ENCODE assay signal across 17 mouse cellular contexts in the genomic region with DNA sequence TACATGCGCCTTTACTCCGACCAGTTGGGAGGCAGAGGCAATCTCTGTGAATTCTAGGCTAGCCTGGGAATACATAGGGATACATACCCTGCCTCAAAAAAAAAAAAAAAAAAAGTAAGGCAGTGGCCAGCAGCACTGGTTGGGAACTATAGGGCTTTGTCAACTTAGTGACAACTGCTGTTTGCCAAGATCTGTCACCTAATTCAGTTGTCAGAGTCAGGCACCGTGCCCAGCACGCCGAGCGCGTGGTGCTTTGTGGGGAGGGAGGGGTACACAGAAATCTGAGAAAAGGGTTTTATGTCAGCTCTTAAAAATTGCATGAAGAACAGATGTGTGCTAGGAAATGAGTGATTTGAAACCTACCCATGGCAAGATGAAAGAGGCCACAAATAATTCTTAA. TPM values are rescaled to one million over a fixed set of nuclear protein-coding genes. Genes with fewer than 3 reads are reported as not detected.
DNase-seq lines count a peak whose midpoint lies in the region; ATAC-seq and TF ChIP-seq lines count a peak whose summit lies in the region.
"Had no signal": no experiment of that assay in that cellular context is flagged by ENCODE, and none has a peak within 500 bp of the region (broad histone marks: within the 10 kb centered on the region; RNA-seq: fewer than 3 reads in every experiment).

No protein-coding gene starts in this region.

- no peak for ATAC-seq in embryonic facial prominence, embryonic 14.5 days (ENCODE audit: low read depth)
- no peak for ATAC-seq in midbrain, embryonic 14.5 days (ENCODE audit: low FRiP score, low TSS enrichment)
- no peak for ATAC-seq in midbrain, embryonic 16.5 days
- ATAC-seq: intestine, embryonic 15.5 days; midbrain, embryonic 13.5 days had no signal

- no peaks in the 10 kb centered on the region for H3K4me1 ChIP-seq in embryonic facial prominence, embryonic 14.5 days (ENCODE audit: control insufficient read depth, insufficient read depth, low read length)
- H3K4me1 ChIP-seq in embryonic facial prominence, embryonic 10.5 days, result no peaks in the 10 kb centered on the region
- no peaks in the 10 kb centered on the region for H3K4me1 ChIP-seq in midbrain, embryonic 14.5 days (ENCODE audit: control insufficient read depth, insufficient read depth, low read length)
- peaks cover 9% of the 10 kb centered on the region for H3K4me1 ChIP-seq in midbrain, embryonic 16.5 days (ENCODE audit: control insufficient read depth, insufficient read depth, low read length)
- H3K4me1 ChIP-seq: hindbrain, embryonic 12.5 days had no signal

- H3K4me2 ChIP-seq in embryonic facial prominence, embryonic 14.5 days (ENCODE audit: low read depth, low read length), result no peak overlapping the region
- no peak overlapping the region for H3K4me2 ChIP-seq in midbrain, embryonic 14.5 days (ENCODE audit: low read length)
- no peak overlapping the region for H3K4me2 ChIP-seq in midbrain, embryonic 16.5 days (ENCODE audit: low read length)
- H3K4me2 ChIP-seq: hindbrain, embryonic 12.5 days; intestine, embryonic 15.5 days; liver, embryonic 13.5 days; midbrain, embryonic 13.5 days had no signal

- H3K27me3 ChIP-seq in embryonic facial prominence, embryonic 14.5 days (replicated peaks; ENCODE audit: control insufficient read depth, insufficient read depth, low read length), result no peaks in the 10 kb centered on the region
- H3K27me3 ChIP-seq in embryonic facial prominence, embryonic 10.5 days (replicated peaks; ENCODE audit: low read depth, poor library complexity, severe bottlenecking), result no peaks in the 10 kb centered on the region
- no peaks in the 10 kb centered on the region for H3K27me3 ChIP-seq in midbrain, embryonic 14.5 days (ENCODE audit: control insufficient read depth, insufficient read depth, low read length)
- H3K27me3 ChIP-seq in midbrain, embryonic 16.5 days (ENCODE audit: control insufficient read depth, insufficient read depth, low read depth, low read length), result no peaks in the 10 kb centered on the region
- H3K27me3 ChIP-seq: hindbrain, embryonic 12.5 days; intestine, embryonic 15.5 days; liver, embryonic 13.5 days; midbrain, embryonic 13.5 days had no signal

- WGBS in embryonic facial prominence, embryonic 14.5 days, result 78% methylated on average over 7 of the region's 7 CpGs
- 98% methylated on average over 7 of the region's 7 CpGs for whole genome bisulfite sequencing in embryonic facial prominence, embryonic 10.5 days
- 83% methylated on average over 7 of the region's 7 CpGs for WGBS in midbrain, embryonic 14.5 days
- whole genome bisulfite sequencing in midbrain, embryonic 16.5 days, result 86% methylated on average over 7 of the region's 7 CpGs

- H3K9ac ChIP-seq in embryonic facial prominence, embryonic 14.5 days (ENCODE audit: low read depth, low read length), result no peak overlapping the region
- no peak overlapping the region for H3K9ac ChIP-seq in midbrain, embryonic 14.5 days (replicated peaks; ENCODE audit: low read length)
- no peak overlapping the region for H3K9ac ChIP-seq in midbrain, embryonic 16.5 days (ENCODE audit: low read depth, low read length)
- H3K9ac ChIP-seq: hindbrain, embryonic 12.5 days; intestine, embryonic 15.5 days; liver, embryonic 13.5 days; midbrain, embryonic 13.5 days had no signal

- H3K4me3 ChIP-seq in embryonic facial prominence, embryonic 14.5 days (ENCODE audit: low read depth, low read length), result no peak overlapping the region
- H3K4me3 ChIP-seq in embryonic facial prominence, embryonic 10.5 days, result no peak overlapping the region
- no peak overlapping the region for H3K4me3 ChIP-seq in layer of hippocampus, adult 2 months
- H3K4me3 ChIP-seq in midbrain, embryonic 14.5 days (replicated peaks; ENCODE audit: low read depth, low read length), result no peak overlapping the region
- no peak overlapping the region for H3K4me3 ChIP-seq in midbrain, embryonic 16.5 days (ENCODE audit: low read depth, low read length)
- H3K4me3 ChIP-seq: hindbrain, embryonic 12.5 days; intestine, embryonic 15.5 days; liver, embryonic 13.5 days; midbrain, embryonic 13.5 days had no signal

- TF ChIP-seq CTCF in layer of hippocampus, adult 2 months (conservative IDR thresholded peaks at IDR 0.05), result no peak

- peak; percentile 26 for DNase-seq in embryonic facial prominence, embryonic 14.5 days (ENCODE audit: low spot score)
- DNase-seq in embryonic facial prominence, embryonic 10.5 days (ENCODE audit: low spot score), result no peak
- DNase-seq in layer of hippocampus, adult 2 months (ENCODE audit: low spot score in 2 of 2), result peak; percentile 66 to 69
- DNase-seq in layer of hippocampus, postnatal 10 days (ENCODE audit: low spot score in 2 of 2), result no peak
- peak; percentile 30 for DNase-seq in midbrain, embryonic 14.5 days
- DNase-seq in cerebellum, adult 9-11 months, result no peak
- DNase-seq: cerebellum, postnatal 14 days; gastrocnemius, postnatal 25 days; liver, embryonic 13.5 days; retina, postnatal 1 day; right cerebral cortex, postnatal 4 days; thymus, postnatal 25 days had no signal

- no peaks in the 10 kb centered on the region for H3K9me3 ChIP-seq in embryonic facial prominence, embryonic 14.5 days (ENCODE audit: control insufficient read depth, low read length)
- H3K9me3 ChIP-seq in embryonic facial prominence, embryonic 10.5 days, result peaks cover 11% of the 10 kb centered on the region
- no peaks in the 10 kb centered on the region for H3K9me3 ChIP-seq in midbrain, embryonic 14.5 days (ENCODE audit: control insufficient read depth, low read length)
- H3K9me3 ChIP-seq in midbrain, embryonic 16.5 days (replicated peaks; ENCODE audit: control insufficient read depth, low read length, poor library complexity, severe bottlenecking), result no peaks in the 10 kb centered on the region
- H3K9me3 ChIP-seq: intestine, embryonic 15.5 days; midbrain, embryonic 13.5 days had no signal

- H3K27ac ChIP-seq in embryonic facial prominence, embryonic 14.5 days (replicated peaks; ENCODE audit: low read depth, low read length), result no peak overlapping the region
- no peak overlapping the region for H3K27ac ChIP-seq in embryonic facial prominence, embryonic 10.5 days (replicated peaks)
- H3K27ac ChIP-seq in layer of hippocampus, adult 2 months, result peak overlapping the region; percentile 29
- H3K27ac ChIP-seq in midbrain, embryonic 14.5 days (replicated peaks; ENCODE audit: low read depth, low read length), result no peak overlapping the region
- no peak overlapping the region for H3K27ac ChIP-seq in midbrain, embryonic 16.5 days (ENCODE audit: low read length)
- H3K27ac ChIP-seq: intestine, embryonic 15.5 days; liver, embryonic 13.5 days; midbrain, embryonic 13.5 days had no signal

- H3K36me3 ChIP-seq in embryonic facial prominence, embryonic 14.5 days (ENCODE audit: control insufficient read depth, insufficient read depth, low read length), result peaks cover 41% of the 10 kb centered on the region
- peaks cover 98% of the 10 kb centered on the region for H3K36me3 ChIP-seq in embryonic facial prominence, embryonic 10.5 days (replicated peaks)
- peaks cover 77% of the 10 kb centered on the region for H3K36me3 ChIP-seq in midbrain, embryonic 14.5 days (ENCODE audit: control insufficient read depth, insufficient read depth, low read length)
- peaks cover 34% of the 10 kb centered on the region for H3K36me3 ChIP-seq in midbrain, embryonic 16.5 days (ENCODE audit: control insufficient read depth, insufficient read depth, low read length)

RNA-seq across cellular contexts. Expression of a gene that starts 8.6 kb away (rescaled TPM):
- polyA plus RNA-seq in embryonic facial prominence, embryonic 14.5 days (2014; fragmentation: Nextera tagmentation; extraction: Ambion mirVana), result 29.6 and 36.5 TPM in 2 replicates
- polyA plus RNA-seq in embryonic facial prominence, embryonic 10.5 days (2016; fragmentation: Nextera tagmentation; extraction: Ambion mirVana), result 89.9 and 95.5 TPM in 2 replicates
- 10 to 100 TPM; 35.0 to 38.0 TPM for total RNA-seq in layer of hippocampus, adult 2 months (2021)
- total RNA-seq in layer of hippocampus, postnatal 10 days (2021), result 10 to 100 TPM; 49.3 TPM
- polyA plus RNA-seq in midbrain, embryonic 14.5 days (2014; fragmentation: Nextera tagmentation; extraction: Ambion mirVana), result 169 and 174 TPM in 2 replicates
- polyA plus RNA-seq in midbrain, embryonic 16.5 days (2015; fragmentation: Nextera tagmentation; extraction: Ambion mirVana), result 150 and 160 TPM in 2 replicates

RNA-seq across cellular contexts. Expression of a gene that starts 33.0 kb away (rescaled TPM):
- polyA plus RNA-seq in embryonic facial prominence, embryonic 14.5 days (2014; fragmentation: Nextera tagmentation; extraction: Ambion mirVana), result 101 and 117 TPM in 2 replicates
- polyA plus RNA-seq in embryonic facial prominence, embryonic 10.5 days (2016; fragmentation: Nextera tagmentation; extraction: Ambion mirVana), result 150 TPM in 2 replicates
- 100 to 1,000 TPM in 1 of 2 experiments, 10 to 100 TPM in 1; 91.3 to 105 TPM for total RNA-seq in layer of hippocampus, adult 2 months (2021)
- 10 to 100 TPM; 87.4 to 90.0 TPM for total RNA-seq in layer of hippocampus, postnatal 10 days (2021)
- polyA plus RNA-seq in midbrain, embryonic 14.5 days (2014; fragmentation: Nextera tagmentation; extraction: Ambion mirVana), result 142 and 145 TPM in 2 replicates
- 147 and 153 TPM in 2 replicates for polyA plus RNA-seq in midbrain, embryonic 16.5 days (2015; fragmentation: Nextera tagmentation; extraction: Ambion mirVana)

RNA-seq across cellular contexts. Expression of a gene that starts 46.9 kb away (rescaled TPM):
- 16.9 and 24.4 TPM in 2 replicates for polyA plus RNA-seq in embryonic facial prominence, embryonic 14.5 days (2014; fragmentation: Nextera tagmentation; extraction: Ambion mirVana)
- polyA plus RNA-seq in embryonic facial prominence, embryonic 10.5 days (2016; fragmentation: Nextera tagmentation; extraction: Ambion mirVana), result 170 and 185 TPM in 2 replicates
- total RNA-seq in layer of hippocampus, adult 2 months (2021), result 1 to 10 TPM in 1 of 2 experiments, under 1 TPM in 1; 0.76 to 1.8 TPM
- 1 to 10 TPM; 1.0 to 1.6 TPM for total RNA-seq in layer of hippocampus, postnatal 10 days (2021)
- 14.8 and 15.8 TPM in 2 replicates for polyA plus RNA-seq in midbrain, embryonic 14.5 days (2014; fragmentation: Nextera tagmentation; extraction: Ambion mirVana)
- 10.0 and 14.9 TPM in 2 replicates for polyA plus RNA-seq in midbrain, embryonic 16.5 days (2015; fragmentation: Nextera tagmentation; extraction: Ambion mirVana)
- total RNA-seq: gastrocnemius, postnatal 25 days; heart, adult 8-10 months had no signal

RNA-seq across cellular contexts. Expression of a gene that starts 54.1 kb away (rescaled TPM):
- polyA plus RNA-seq in embryonic facial prominence, embryonic 14.5 days (2014; fragmentation: Nextera tagmentation; extraction: Ambion mirVana), result 40.9 and 47.8 TPM in 2 replicates
- 107 and 118 TPM in 2 replicates for polyA plus RNA-seq in embryonic facial prominence, embryonic 10.5 days (2016; fragmentation: Nextera tagmentation; extraction: Ambion mirVana)
- total RNA-seq in layer of hippocampus, adult 2 months (2021), result 10 to 100 TPM; 21.6 to 26.4 TPM
- total RNA-seq in layer of hippocampus, postnatal 10 days (2021), result 10 to 100 TPM; 11.6 to 13.0 TPM
- polyA plus RNA-seq in midbrain, embryonic 14.5 days (2014; fragmentation: Nextera tagmentation; extraction: Ambion mirVana), result 20.3 and 23.2 TPM in 2 replicates
- polyA plus RNA-seq in midbrain, embryonic 16.5 days (2015; fragmentation: Nextera tagmentation; extraction: Ambion mirVana), result 26.3 and 26.6 TPM in 2 replicates

Comparison
In these comparisons a context has a peak if more than half of its experiments do, and no peak if none do; other contexts are left out.
1. DNase-seq: peak in embryonic facial prominence, embryonic 14.5 days (single experiment), layer of hippocampus, adult 2 months (2 of 2) and midbrain, embryonic 14.5 days (single experiment); none in embryonic facial prominence, embryonic 10.5 days (single experiment), layer of hippocampus, postnatal 10 days (0 of 2) and cerebellum, adult 9-11 months (single experiment).